Mouse (Mus musculus) MEL (cell line): ENCODE measurements around the gene Gm5622. TPM values are rescaled to one million over a fixed set of nuclear protein-coding genes. Genes with fewer than 3 reads are reported as not detected.
"Not testable (repeated sequence)": the region's sequence is repeated elsewhere in the genome, so short reads cannot be mapped to it uniquely, and the experiment has no call there.

ENCODE experiments used
- DNase-seq: peaks from one replicate; pipeline ENCODE4 v3.0.0; 2011; ENCODE audit warnings: low read depth, low spot score
- H3K27ac ChIP-seq: 2 replicates; pipeline ENCODE4 v1.5.1; 2012; ENCODE audit warnings: low read depth, mild to moderate bottlenecking, control low read depth, low read length, moderate library complexity; ENCODE audit not compliant: control insufficient read depth
- H3K27me3 ChIP-seq, 2 experiments: fragments of 150-350 bp in 1 of 2; sonication (generic) in 1 of 2; 2 replicates each; pipeline ENCODE4 v1.6.1; 2012; ENCODE audit warnings: low read length in 2 of 2, mild to moderate bottlenecking in 2 of 2, improper control_type of control experiment in 1 of 2, moderate library complexity in 1 of 2; ENCODE audit not compliant: insufficient read depth in 2 of 2, control insufficient read depth in 1 of 2
- H3K36me3 ChIP-seq, 2 experiments: 2 replicates each; pipeline ENCODE4 v1.6.1; 2012 to 2014; ENCODE audit warnings: low read length in 2 of 2, improper control_type of control experiment in 1 of 2, inconsistent platforms in 1 of 2, mild to moderate bottlenecking in 1 of 2; ENCODE audit not compliant: insufficient read depth in 2 of 2, control insufficient read depth in 1 of 2
- H3K4me1 ChIP-seq, 2 experiments: fragments of 150-350 bp in 1 of 2; sonication (generic) in 1 of 2; 2 replicates each; pipeline ENCODE4 v1.6.1; 2012; ENCODE audit warnings: low read length in 2 of 2, improper control_type of control experiment in 1 of 2, mild to moderate bottlenecking in 1 of 2; ENCODE audit not compliant: insufficient read depth in 2 of 2, control insufficient read depth in 1 of 2
- H3K4me3 ChIP-seq, 2 experiments: fragments of 150-350 bp in 1 of 2; sonication (generic) in 1 of 2; 2 replicates each; pipeline ENCODE4 v1.5.1; 2012; ENCODE audit warnings: low read depth in 2 of 2, low read length in 2 of 2, mild to moderate bottlenecking in 2 of 2, moderate library complexity in 2 of 2, control low read depth in 1 of 2, improper control_type of control experiment in 1 of 2; ENCODE audit not compliant: control insufficient read depth in 1 of 2, insufficient read depth in 1 of 2
- H3K79me2 ChIP-seq: 2 replicates; pipeline ENCODE4 v1.6.1; 2012; ENCODE audit warnings: mild to moderate bottlenecking, low read length, moderate library complexity; ENCODE audit not compliant: control insufficient read depth, poor library complexity, insufficient read depth
- H3K9ac ChIP-seq: 2 replicates; pipeline ENCODE4 v1.6.1; 2012; ENCODE audit warnings: low read depth, mild to moderate bottlenecking, control low read depth, low read length, moderate library complexity; ENCODE audit not compliant: control insufficient read depth, poor library complexity, severe bottlenecking
- H3K9me3 ChIP-seq: fragments of 150-350 bp; sonication (generic); replicated peaks from 2 replicates; pipeline ENCODE4 v1.6.1; 2012; ENCODE audit warnings: mild to moderate bottlenecking, low read length, improper control_type of control experiment, moderate library complexity; ENCODE audit not compliant: insufficient read depth
- CHD1 ChIP-seq: IDR thresholded peaks from 2 replicates; pipeline ENCODE4 v1.6.1; 2012; ENCODE audit warnings: low read depth, mild to moderate bottlenecking, inconsistent platforms, low read length, improper control_type of control experiment
- E2F4 ChIP-seq: IDR thresholded peaks from 2 replicates; pipeline ENCODE4 v1.6.1; 2011; ENCODE audit warnings: low read depth, low read length, improper control_type of control experiment, borderline replicate concordance
- ELF1 ChIP-seq: IDR thresholded peaks from 2 replicates; pipeline ENCODE4 v1.6.1; 2014; ENCODE audit warnings: low read depth, mild to moderate bottlenecking, inconsistent platforms, low read length, improper control_type of control experiment, moderate library complexity
- KAT2A ChIP-seq: conservative IDR thresholded peaks from 2 replicates; pipeline ENCODE4 v1.6.1; 2012; ENCODE audit warnings: low read depth, low read length, improper control_type of control experiment, inconsistent platforms
- MAX ChIP-seq: IDR thresholded peaks from 2 replicates; pipeline ENCODE4 v1.6.1; 2011; ENCODE audit warnings: low read length, improper control_type of control experiment
- MEF2A ChIP-seq: IDR thresholded peaks from 2 replicates; pipeline ENCODE4 v1.6.1; 2014; ENCODE audit warnings: low read depth, mild to moderate bottlenecking, inconsistent platforms, low read length, improper control_type of control experiment; ENCODE audit not compliant: poor library complexity, insufficient replicate concordance, severe bottlenecking; ENCODE audit errors: extremely low read depth
- MXI1 ChIP-seq: IDR thresholded peaks from 2 replicates; pipeline ENCODE4 v1.6.1; 2011; ENCODE audit warnings: mild to moderate bottlenecking, low read depth, low read length, improper control_type of control experiment
- MYC ChIP-seq: IDR thresholded peaks from 2 replicates; pipeline ENCODE4 v1.6.1; 2011; ENCODE audit warnings: low read depth, mild to moderate bottlenecking, low read length, improper control_type of control experiment, moderate library complexity
- NRF1 ChIP-seq: IDR thresholded peaks from 2 replicates; pipeline ENCODE4 v1.6.1; 2014; ENCODE audit warnings: low read depth, mild to moderate bottlenecking, inconsistent platforms, low read length, improper control_type of control experiment, moderate library complexity; ENCODE audit not compliant: poor library complexity, insufficient read depth, severe bottlenecking
- POLR2A ChIP-seq, 2 experiments: IDR thresholded peaks; 2 replicates each; pipeline ENCODE4 v1.6.1; 2011 to 2012; ENCODE audit warnings: low read length in 2 of 2, mild to moderate bottlenecking in 2 of 2, control low read depth in 1 of 2, improper control_type of control experiment in 1 of 2, low read depth in 1 of 2, moderate library complexity in 1 of 2; ENCODE audit not compliant: control insufficient read depth in 1 of 2, insufficient read depth in 1 of 2, poor library complexity in 1 of 2
- POLR2AphosphoS2 ChIP-seq: IDR thresholded peaks from 2 replicates; pipeline ENCODE4 v1.6.1; 2011; ENCODE audit warnings: low read length, improper control_type of control experiment
- POLR2AphosphoS5 ChIP-seq: IDR thresholded peaks from 2 replicates; pipeline ENCODE4 v1.6.1; 2012; ENCODE audit warnings: low read depth, borderline replicate concordance, mild to moderate bottlenecking, inconsistent platforms, low read length, moderate library complexity, mixed read lengths
- TCF12 ChIP-seq: IDR thresholded peaks from 2 replicates; pipeline ENCODE4 v1.6.1; 2014; ENCODE audit warnings: low read depth, mild to moderate bottlenecking, inconsistent platforms, low read length, improper control_type of control experiment, moderate library complexity
- UBTF ChIP-seq: IDR thresholded peaks from 2 replicates; pipeline ENCODE4 v1.6.1; 2012; ENCODE audit warnings: low read depth, mild to moderate bottlenecking, inconsistent platforms, low read length, improper control_type of control experiment, moderate library complexity, borderline replicate concordance; ENCODE audit not compliant: insufficient read depth
- USF1 ChIP-seq: IDR thresholded peaks from 2 replicates; pipeline ENCODE4 v1.6.1; 2014; ENCODE audit warnings: low read depth, mild to moderate bottlenecking, inconsistent platforms, low read length, improper control_type of control experiment, moderate library complexity
- USF2 ChIP-seq, 2 experiments: IDR thresholded peaks; 2 replicates each; pipeline ENCODE4 v1.6.1; 2011 to 2012; ENCODE audit warnings: improper control_type of control experiment in 2 of 2, low read length in 2 of 2, borderline replicate concordance in 1 of 2, inconsistent platforms in 1 of 2, low read depth in 1 of 2, mild to moderate bottlenecking in 1 of 2; ENCODE audit not compliant: insufficient read depth in 1 of 2
- ZMIZ1 ChIP-seq: IDR thresholded peaks from 2 replicates; pipeline ENCODE4 v1.6.1; 2012; ENCODE audit warnings: low read depth, mild to moderate bottlenecking, inconsistent platforms, low read length, improper control_type of control experiment, moderate library complexity
- polyA plus RNA-seq, 2 experiments: library from polyadenylated mRNA; stranded (reverse) in 1 of 2; unstranded in 1 of 2; fragments of >175 nt in 1 of 2; fragments of >200 nt in 1 of 2; gene quantifications; 2 replicates each; pipeline versions ENCODE4 v1.2.1 to v1.2.4; 2012; ENCODE audit warnings: low replicate concordance in 2 of 2, low read depth in 1 of 2; ENCODE audit not compliant: insufficient read length in 2 of 2, insufficient read depth in 1 of 2, missing spikeins in 1 of 2
- total RNA-seq: library from RNA; depleted of rRNA; stranded (reverse); fragments of 300-350 nt; gene quantifications from 2 replicates; pipeline ENCODE4 v1.2.3, GENCODE M21; 2012; rRNA removed

The Gm5622 gene
- total and polyA plus RNA-seq, 3 experiments = not detected

DNA sequence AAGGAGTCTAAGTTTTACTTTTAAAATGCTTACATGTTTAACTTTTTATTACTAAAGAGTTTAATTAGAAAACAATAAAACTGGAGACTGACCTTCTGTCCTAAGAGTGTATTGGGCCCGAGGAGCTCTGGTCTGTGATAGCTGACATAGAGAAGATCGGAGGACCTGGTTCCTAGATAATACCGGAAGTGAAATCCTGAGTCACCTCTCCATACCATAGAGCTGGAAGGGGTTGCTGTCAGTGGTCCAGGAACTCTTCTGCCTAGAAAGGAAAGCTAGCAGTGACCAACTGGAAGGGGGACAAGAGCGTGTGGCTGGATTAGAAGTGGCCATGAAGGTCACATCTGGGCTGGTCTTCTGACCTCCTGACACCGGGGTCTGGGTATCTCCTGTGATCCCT lies 124.7 kb downstream of the Gm5622 start:
- no peak for DNase-seq
- no peak overlapping the region for H3K4me3 ChIP-seq

DNA sequence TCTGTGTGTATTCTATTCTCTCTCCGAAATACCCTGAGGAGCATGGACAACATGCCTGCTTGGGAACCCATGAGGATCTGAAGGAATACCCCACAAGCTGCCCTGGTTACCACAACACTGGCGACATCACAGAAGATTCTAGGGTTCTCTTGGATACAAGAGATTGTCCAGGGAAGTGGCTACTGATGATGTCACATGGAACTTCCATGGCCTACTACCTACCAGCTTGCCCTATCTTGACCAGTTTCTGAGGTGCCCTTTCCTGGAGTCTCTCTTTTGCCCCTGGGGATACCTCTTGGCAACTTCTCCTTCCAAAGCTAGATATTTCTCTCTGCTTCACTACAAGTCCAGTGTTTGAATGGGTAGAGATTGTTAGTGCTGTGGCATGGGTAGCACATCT lies 142.8 kb downstream of the Gm5622 start, which contains the start of gene Gm17079:
TSS of gene Gm17079 (minus strand) at position 101 of the 400 bp plus-strand sequence.
- not testable (repeated sequence) for H3K4me1 ChIP-seq, H3K4me3 ChIP-seq, DNase-seq, H3K36me3 ChIP-seq, H3K79me2 ChIP-seq, H3K27ac ChIP-seq, H3K27me3 ChIP-seq, H3K9me3 ChIP-seq, H3K9ac ChIP-seq

More for the DNA sequence above, 124.7 kb downstream of the Gm5622 start:
- Histone ChIP-seq H3K27me3 (no peaks in the 10 kb centered on the region), H3K4me1 (no peaks in the 10 kb centered on the region), H3K27ac (no peak overlapping the region), H3K79me2 (no peaks in the 10 kb centered on the region), H3K36me3 (no peaks in the 10 kb centered on the region), H3K9ac (no peak overlapping the region), H3K9me3 (no peaks in the 10 kb centered on the region)
- TF ChIP-seq USF2 (IDR thresholded peaks at IDR 0.05; ENCODE audit: borderline replicate concordance in 1 of 2, insufficient read depth in 1 of 2, low read depth in 1 of 2, low read length in 2 of 2) (no peak), TCF12 (no peak), POLR2AphosphoS5 (no peak), POLR2AphosphoS2 (no peak), POLR2A (IDR thresholded peaks at IDR 0.05; ENCODE audit: control insufficient read depth in 1 of 2, insufficient read depth in 1 of 2, low read depth in 1 of 2, low read length in 2 of 2, poor library complexity in 1 of 2) (no peak), UBTF (no peak), ELF1 (no peak), E2F4 (no peak), CHD1 (no peak), KAT2A (no peak), ZMIZ1 (no peak), MYC (no peak), MAX (no peak), NRF1 (no peak), MEF2A (no peak), MXI1 (no peak), USF1 (no peak)

Other genes with a start within 250 kb of the Gm5622 start
- not detected in 2 replicates for gene Gm7247, start 191.0 kb upstream of the Gm5622 start, total RNA-seq
- not detected for gene Gm7247, start 191.0 kb upstream of the Gm5622 start, polyA plus RNA-seq
- not detected in 2 replicates for gene Vmn2r88, start 142.0 kb upstream of the Gm5622 start, total RNA-seq
- gene Vmn2r88, start 142.0 kb upstream of the Gm5622 start, polyA plus RNA-seq = not detected
- not detected in 2 replicates for gene Vmn2r89, start 100.9 kb upstream of the Gm5622 start, total RNA-seq
- not detected for gene Vmn2r89, start 100.9 kb upstream of the Gm5622 start, polyA plus RNA-seq
- not detected in 2 replicates for gene Gm17175, start 21.3 kb downstream of the Gm5622 start, total RNA-seq
- gene Gm17175, start 21.3 kb downstream of the Gm5622 start, polyA plus RNA-seq = not detected
- not detected in 2 replicates for gene Gm17174, start 39.3 kb downstream of the Gm5622 start, total RNA-seq
- not detected for gene Gm17174, start 39.3 kb downstream of the Gm5622 start, polyA plus RNA-seq
- not detected in 2 replicates for gene Gm17078, start 58.5 kb downstream of the Gm5622 start, total RNA-seq
- gene Gm17078, start 58.5 kb downstream of the Gm5622 start, polyA plus RNA-seq = not detected
- gene Gm4181, start 82.9 kb downstream of the Gm5622 start, total RNA-seq = not detected in 2 replicates
- gene Gm4181, start 82.9 kb downstream of the Gm5622 start, polyA plus RNA-seq = not detected
- not detected in 2 replicates for gene Gm17079, start 142.7 kb downstream of the Gm5622 start, total RNA-seq
- not detected for gene Gm17079, start 142.7 kb downstream of the Gm5622 start, polyA plus RNA-seq
- not detected in 2 replicates for gene Gm5800, start 164.4 kb downstream of the Gm5622 start, total RNA-seq
- not detected for gene Gm5800, start 164.4 kb downstream of the Gm5622 start, polyA plus RNA-seq
- not detected in 2 replicates for gene Ang4, start 220.8 kb downstream of the Gm5622 start, total RNA-seq
- gene Ang4, start 220.8 kb downstream of the Gm5622 start, polyA plus RNA-seq = not detected
- gene AY358078, start 247.3 kb downstream of the Gm5622 start, total RNA-seq = not detected in 2 replicates
- not detected for gene AY358078, start 247.3 kb downstream of the Gm5622 start, polyA plus RNA-seq